ENCODE assay signal across 8 mouse cellular contexts in genomic region chr13:18948171-18949028, GRCm38 (mm10). TPM values are rescaled to one million over a fixed set of nuclear protein-coding genes. Genes with fewer than 3 reads are reported as not detected.
DNase-seq lines count a peak whose midpoint lies in the region; ATAC-seq lines count a peak whose summit lies in the region.

Gene Amph (plus strand): TSS chr13:18948205.

- peak within 1 kb of the TSS; percentile 57 for H3K9ac ChIP-seq in intestine, embryonic 15.5 days

- peak; percentile 85 for DNase-seq in adrenal gland, adult 2 months
- DNase-seq in embryo, embryonic 11 days = peak; percentile 86
- peak; percentile 17 to 40 for DNase-seq in gastrocnemius, postnatal 4 days (ENCODE audit: low spot score in 2 of 2)
- DNase-seq in left cerebral cortex, adult 9 months (ENCODE audit: low spot score in 2 of 2) = peak; percentile 68 to 91
- DNase-seq in lung, postnatal 4 days = peak; percentile 62 to 81
- peak; percentile 87 for DNase-seq in right cerebral cortex, postnatal 25 days
- no peak for DNase-seq in natural killer cell, adult 2 months (ENCODE audit: low spot score in 2 of 2)

- H3K4me2 ChIP-seq in intestine, embryonic 15.5 days (replicated peaks) = peak within 1 kb of the TSS; percentile 99

- no peak within 1 kb of the TSS for H3K27ac ChIP-seq in intestine, embryonic 15.5 days

- under 1% methylated on average over 70 of the region's 70 CpGs for WGBS in intestine, embryonic 15.5 days

- H3K9me3 ChIP-seq in intestine, embryonic 15.5 days = no peaks in the 10 kb centered on the region

- H3K36me3 ChIP-seq in intestine, embryonic 15.5 days = no peaks in the 10 kb centered on the region

- H3K4me3 ChIP-seq in intestine, embryonic 15.5 days (replicated peaks) = peak within 1 kb of the TSS; percentile 70

- peaks cover 8% of the 10 kb centered on the region for H3K4me1 ChIP-seq in intestine, embryonic 15.5 days (replicated peaks)

- H3K27me3 ChIP-seq in intestine, embryonic 15.5 days (replicated peaks) = peaks cover 6% of the 10 kb centered on the region; the same call in 1 of the 2 replicates

- ATAC-seq in intestine, embryonic 15.5 days = peak; percentile 98

RNA-seq across cellular contexts. Expression of gene Amph, which starts in this region (rescaled TPM):
- total RNA-seq in adrenal gland, adult 2 months (2021) = 10 to 100 TPM in 1 of 2 experiments, 1 to 10 TPM in 1; 5.5 to 10.2 TPM
- polyA plus RNA-seq in adrenal gland, adult 2 months (2012; rRNA removed) = 1.2 and 1.4 TPM in 2 replicates
- total RNA-seq in gastrocnemius, postnatal 4 days (2021) = 1 to 10 TPM; 1.5 to 1.6 TPM
- polyA plus RNA-seq in intestine, embryonic 15.5 days (2015; fragmentation: Nextera tagmentation; extraction: Ambion mirVana) = 1.6 and 2.4 TPM in 2 replicates

Comparison
In these comparisons a context has a peak if more than half of its experiments do, and no peak if none do; other contexts are left out.
1. DNase-seq: peak in adrenal gland, adult 2 months (single experiment), embryo, embryonic 11 days (single experiment), gastrocnemius, postnatal 4 days (2 of 2), left cerebral cortex, adult 9 months (2 of 2), lung, postnatal 4 days (2 of 2) and right cerebral cortex, postnatal 25 days (single experiment); none in natural killer cell, adult 2 months (0 of 2).